8 mouse cellular contexts compared by ENCODE assay signal in genomic region chr8:4213210-4214005, GRCm38 (mm10). TPM values are rescaled to one million over a fixed set of nuclear protein-coding genes. Genes with fewer than 3 reads are reported as not detected.
DNase-seq lines count a peak whose midpoint lies in the region; ATAC-seq and TF ChIP-seq lines count a peak whose summit lies in the region.

No protein-coding gene starts in this region.

- peak overlapping the region; percentile 41 for H3K4me3 ChIP-seq in heart, postnatal 0 days (ENCODE audit: low read depth, low read length)

- intact Hi-C loops in left cerebral cortex, postnatal 14 days (cut with DNase I) = loop anchor here (5.0 kb wide), 1 partner anchor 34 kb away; the partner anchor contains the start of gene Tgfbr3l

- H3K4me2 ChIP-seq in heart, postnatal 0 days (ENCODE audit: low read depth, low read length) = peak overlapping the region; percentile 57

- no peak for TF ChIP-seq EP300 in heart, postnatal 0 days (IDR thresholded peaks at IDR 0.05; ENCODE audit: low read depth)

- no peaks in the 10 kb centered on the region for H3K9me3 ChIP-seq in heart, postnatal 0 days (replicated peaks; ENCODE audit: control insufficient read depth, low read length)

- H3K9ac ChIP-seq in heart, postnatal 0 days (replicated peaks; ENCODE audit: low read depth, low read length) = no peak overlapping the region

- peaks cover 57% of the 10 kb centered on the region for H3K27me3 ChIP-seq in heart, postnatal 0 days (ENCODE audit: control insufficient read depth, insufficient read depth, low read length)

- ATAC-seq in heart, postnatal 0 days (ENCODE audit: insufficient read depth, low read depth) = peak; percentile 18

- H3K27ac ChIP-seq in heart, postnatal 0 days (ENCODE audit: low read depth) = no peak overlapping the region

- peak; percentile 81 for DNase-seq in ovary, adult 18-20 months (ENCODE audit: low spot score)
- DNase-seq in ovary, postnatal 10 days (ENCODE audit: low spot score) = no peak
- DNase-seq in embryo, embryonic 10.5 days (ENCODE audit: low spot score) = peak; percentile 55
- no peak for DNase-seq in heart, postnatal 0 days (ENCODE audit: low spot score)
- peak; percentile 72 for DNase-seq in kidney, postnatal 10 days
- peak; percentile 76 to 86 for DNase-seq in lung, postnatal 4 days
- peak; percentile 73 for DNase-seq in retina, postnatal 1 day
- no peak for DNase-seq in left cerebral cortex, postnatal 14 days (ENCODE audit: low spot score in 2 of 2)

- TF ChIP-seq CTCF in heart, postnatal 0 days (IDR thresholded peaks at IDR 0.05; ENCODE audit: low read depth) = no peak

- peaks cover 22% of the 10 kb centered on the region for H3K4me1 ChIP-seq in heart, postnatal 0 days (ENCODE audit: control insufficient read depth, insufficient read depth)

- no peaks in the 10 kb centered on the region for H3K36me3 ChIP-seq in heart, postnatal 0 days (replicated peaks; ENCODE audit: control insufficient read depth, insufficient read depth, low read length)

- 8% methylated on average over 18 of the region's 18 CpGs for WGBS in heart, postnatal 0 days

RNA-seq across cellular contexts. Expression of gene Prr36, which starts 3.9 kb away (rescaled TPM):
- not detected in 2 replicates for total RNA-seq in heart, postnatal 0 days (2014; rRNA removed; ENCODE audit: low replicate concordance)
- 0.04 TPM in 2 replicates for polyA plus RNA-seq in heart, postnatal 0 days (2015; fragmentation: Nextera tagmentation; extraction: Ambion mirVana)
- total RNA-seq in left cerebral cortex, postnatal 14 days (2021) = 10 to 100 TPM; 42.8 to 47.5 TPM

RNA-seq across cellular contexts. Expression of gene Lrrc8e, which starts 13.2 kb away (rescaled TPM):
- 0.08 TPM in 1 of 2 replicates, not detected in the other for total RNA-seq in heart, postnatal 0 days (2014; rRNA removed; ENCODE audit: low replicate concordance)
- polyA plus RNA-seq in heart, postnatal 0 days (2015; fragmentation: Nextera tagmentation; extraction: Ambion mirVana) = 0.08 and 0.21 TPM in 2 replicates
- total RNA-seq in left cerebral cortex, postnatal 14 days (2021) = not detected

RNA-seq across cellular contexts. Expression of gene Map2k7, which starts 25.1 kb away (rescaled TPM):
- 27.7 and 36.8 TPM in 2 replicates for total RNA-seq in heart, postnatal 0 days (2014; rRNA removed; ENCODE audit: low replicate concordance)
- polyA plus RNA-seq in heart, postnatal 0 days (2015; fragmentation: Nextera tagmentation; extraction: Ambion mirVana) = 18.7 and 21.0 TPM in 2 replicates
- 10 to 100 TPM; 80.8 to 82.5 TPM for total RNA-seq in left cerebral cortex, postnatal 14 days (2021)

RNA-seq across cellular contexts. Expression of gene Gm49320, which starts 25.3 kb away (rescaled TPM):
- total RNA-seq in heart, postnatal 0 days (2014; rRNA removed; ENCODE audit: low replicate concordance) = 0.66 TPM in 1 of 2 replicates, not detected in the other
- 0.19 and 0.34 TPM in 2 replicates for polyA plus RNA-seq in heart, postnatal 0 days (2015; fragmentation: Nextera tagmentation; extraction: Ambion mirVana)
- not detected for total RNA-seq in left cerebral cortex, postnatal 14 days (2021)

RNA-seq across cellular contexts. Expression of gene Tgfbr3l, which starts 34.6 kb away (rescaled TPM):
- 3.9 and 6.4 TPM in 2 replicates for total RNA-seq in heart, postnatal 0 days (2014; rRNA removed; ENCODE audit: low replicate concordance)
- polyA plus RNA-seq in heart, postnatal 0 days (2015; fragmentation: Nextera tagmentation; extraction: Ambion mirVana) = 1.8 and 2.7 TPM in 2 replicates
- total RNA-seq in left cerebral cortex, postnatal 14 days (2021) = 1 to 10 TPM; 5.6 to 9.0 TPM

Comparison
In these comparisons a context has a peak if more than half of its experiments do, and no peak if none do; other contexts are left out.
1. DNase-seq: peak in ovary, adult 18-20 months (single experiment), embryo, embryonic 10.5 days (single experiment), kidney, postnatal 10 days (single experiment), lung, postnatal 4 days (2 of 2) and retina, postnatal 1 day (single experiment); none in ovary, postnatal 10 days (single experiment), heart, postnatal 0 days (single experiment) and left cerebral cortex, postnatal 14 days (0 of 2).
2. RNA of gene Prr36, which starts 3.9 kb away (total RNA-seq): 42.8 to 47.5 TPM in left cerebral cortex, postnatal 14 days; not detected in heart, postnatal 0 days; every median in the first group is over 10 times any median in the second.